Mouse (Mus musculus) G1E (cell line): Measurements from ENCODE around the gene Ephb1.

ENCODE experiments used
- CTCF ChIP-seq: IDR thresholded peaks from 2 replicates; pipeline ENCODE4 v1.5.1; 2012; ENCODE audit warnings: low read depth, low read length, inconsistent platforms, mixed read lengths
- GATA1 ChIP-seq: IDR thresholded peaks from 2 replicates; pipeline ENCODE4 v1.6.1; 2012; ENCODE audit warnings: borderline replicate concordance, low read length, inconsistent platforms, mixed read lengths
- GATA2 ChIP-seq: IDR thresholded peaks from 2 replicates; pipeline ENCODE4 v1.6.1; 2012; ENCODE audit warnings: low read depth, low read length, inconsistent platforms, borderline replicate concordance
- POLR2AphosphoS5 ChIP-seq: IDR thresholded peaks from 2 replicates; pipeline ENCODE4 v1.6.1; 2012; ENCODE audit warnings: low read depth, low read length, inconsistent platforms; ENCODE audit not compliant: insufficient replicate concordance
- TAL1 ChIP-seq: conservative IDR thresholded peaks from 2 replicates; pipeline ENCODE4 v1.6.1; 2012; ENCODE audit warnings: low read depth, low read length, inconsistent platforms, mixed read lengths

- TF ChIP-seq CTCF (no peak), TAL1 (no peak), GATA1 (no peak), GATA2 (no peak), POLR2AphosphoS5 (no peak)
These were observed 53.5 kb downstream of the Ephb1 start for GRCm38 (mm10) chr9:102300985-102301384.
